Mouse (Mus musculus): ENCODE results near the gene Ubac1. TPM values are rescaled to one million over a fixed set of nuclear protein-coding genes. Genes with fewer than 3 reads are reported as not detected.

Ubac1 gene
- polyA plus RNA-seq, 1 experiment from 2014 or later = 117 TPM

Other genes starting within 250 kb of the Ubac1 start
- not detected in 2 replicates for gene Lcn11, start 244.7 kb downstream of the Ubac1 start, polyA plus RNA-seq (2015; fragmentation: Nextera tagmentation; extraction: Ambion mirVana)
- gene Gm13539, start 239.5 kb downstream of the Ubac1 start, polyA plus RNA-seq (2015; fragmentation: Nextera tagmentation; extraction: Ambion mirVana) = not detected in 2 replicates
- not detected in 2 replicates for gene Glt6d1, start 205.9 kb downstream of the Ubac1 start, polyA plus RNA-seq (2015; fragmentation: Nextera tagmentation; extraction: Ambion mirVana)
- gene Lcn9, start 198.6 kb downstream of the Ubac1 start, polyA plus RNA-seq (2015; fragmentation: Nextera tagmentation; extraction: Ambion mirVana) = not detected in 2 replicates
- gene Sohlh1, start 174.5 kb downstream of the Ubac1 start, polyA plus RNA-seq (2015; fragmentation: Nextera tagmentation; extraction: Ambion mirVana) = not detected in 2 replicates
- gene Kcnt1, start 158.0 kb downstream of the Ubac1 start, polyA plus RNA-seq (2015; fragmentation: Nextera tagmentation; extraction: Ambion mirVana) = 6.0 and 13.3 TPM in 2 replicates
- gene Camsap1, start 38.5 kb downstream of the Ubac1 start, polyA plus RNA-seq (2015; fragmentation: Nextera tagmentation; extraction: Ambion mirVana) = 70.2 and 75.4 TPM in 2 replicates
- gene Nacc2, start 101.5 kb upstream of the Ubac1 start, polyA plus RNA-seq (2015; fragmentation: Nextera tagmentation; extraction: Ambion mirVana) = 13.3 and 16.1 TPM in 2 replicates
- gene Lhx3, start 186.5 kb upstream of the Ubac1 start, polyA plus RNA-seq (2015; fragmentation: Nextera tagmentation; extraction: Ambion mirVana) = not detected in 2 replicates
- 13.6 and 14.6 TPM in 2 replicates for gene Qsox2, start 215.8 kb upstream of the Ubac1 start, polyA plus RNA-seq (2015; fragmentation: Nextera tagmentation; extraction: Ambion mirVana)